Mouse (Mus musculus) B cell, adult (primary cell): ENCODE measurements around the gene Pot1b. TPM values are rescaled to one million over a fixed set of nuclear protein-coding genes. Genes with fewer than 3 reads are reported as not detected.

Source experiments
- total RNA-seq: library from RNA; stranded (reverse); gene quantifications from 4 replicates; pipeline ENCODE4 v1.2.4, GENCODE M21; 2023; ENCODE audit not compliant: inconsistent age

Pot1b gene
- 32.3 to 43.3 TPM (median 36.8 TPM) in 4 replicates for total RNA-seq

GRCm38 (mm10) chr17:55711984-55712811, at the start of gene Pot1b:
Gene Pot1b (minus strand): TSS chr17:55712628.

DNA sequence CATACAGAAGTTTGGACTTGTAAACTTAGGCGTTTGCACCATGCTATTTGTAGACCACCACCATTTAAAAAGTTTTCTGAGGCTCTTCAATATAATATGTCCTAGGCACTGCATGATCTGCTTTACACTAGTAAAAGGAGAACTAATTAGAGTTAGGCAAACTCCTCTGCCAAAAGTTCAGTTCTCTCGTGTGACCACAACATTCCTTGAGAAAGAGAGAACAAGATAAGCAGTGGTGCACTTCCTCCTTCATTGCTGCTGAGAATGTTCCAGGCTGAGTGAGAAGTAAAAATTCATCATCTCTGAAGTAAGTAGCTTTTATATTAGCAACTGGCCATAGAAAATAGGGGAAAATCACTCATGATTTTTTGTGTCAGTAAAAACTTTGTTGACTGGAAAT, 37.4 kb upstream of the Pot1b start, which contains the start of gene Adgre4:
Adgre4 (plus strand) TSS at position 199 of the 400 bp plus-strand sequence.

GRCm38 (mm10) chr17:55625092-55625491, 87.3 kb downstream of the Pot1b start, which contains the start of gene Vmn2r118:
Gene Vmn2r118 (minus strand): TSS chr17:55625192.

Other genes with a start within 250 kb of the Pot1b start
- not detected in 4 replicates for gene Vmn2r118, start 87.4 kb downstream of the Pot1b start, total RNA-seq
- 0.93 to 2.1 TPM (median 1.7 TPM) in 4 replicates for gene Adgre4, start 37.4 kb upstream of the Pot1b start, total RNA-seq
- gene Zfp119a, start 166.3 kb upstream of the Pot1b start, total RNA-seq: 10.3 to 12.7 TPM (median 11.5 TPM) in 4 replicates
- 18.4 to 20.2 TPM (median 19.7 TPM) in 4 replicates for gene Zfp959, start 179.5 kb upstream of the Pot1b start, total RNA-seq
- 4.9 to 7.1 TPM (median 6.0 TPM) in 4 replicates for gene Zfp119b, start 236.9 kb upstream of the Pot1b start, total RNA-seq
- gene Ebi3, start 240.0 kb upstream of the Pot1b start, total RNA-seq: 12.9 to 16.7 TPM (median 15.2 TPM) in 4 replicates
- gene Yju2, start 246.5 kb upstream of the Pot1b start, total RNA-seq: 39.6 to 52.9 TPM (median 46.2 TPM) in 4 replicates